Mouse (Mus musculus) liver, embryonic 15.5 days (tissue): ENCODE measurements around the gene Galnt6. TPM values are rescaled to one million over a fixed set of nuclear protein-coding genes. Genes with fewer than 3 reads are reported as not detected.

Experiments used
- ATAC-seq: fragments of 200-750 bp; cut with Nextera tagmentation; 2 replicates; pipeline ENCODE4 v1.8.0; 2017; ENCODE audit warnings: moderate number of reproducible peaks, mild to moderate bottlenecking, moderate library complexity; ENCODE audit not compliant: insufficient read depth
- H3K27ac ChIP-seq: fragments of 300-500 bp; sonication (generic); replicated peaks from 2 replicates; pipeline ENCODE4 v1.5.1; 2015; ENCODE audit warnings: mild to moderate bottlenecking, inconsistent platforms
- H3K27me3 ChIP-seq: fragments of 300-500 bp; sonication (generic); 2 replicates; pipeline ENCODE4 v1.6.1; 2015; ENCODE audit warnings: mild to moderate bottlenecking, inconsistent platforms
- H3K36me3 ChIP-seq: fragments of 300-500 bp; sonication (generic); replicated peaks from 2 replicates; pipeline ENCODE4 v1.6.1; 2015; ENCODE audit warnings: moderate library complexity, mild to moderate bottlenecking, inconsistent platforms
- H3K4me1 ChIP-seq: fragments of 300-500 bp; sonication (generic); replicated peaks from 2 replicates; pipeline ENCODE4 v1.6.1; 2015; ENCODE audit warnings: inconsistent platforms
- H3K4me2 ChIP-seq: fragments of 300-500 bp; sonication (generic); 2 replicates; pipeline ENCODE4 v1.6.1; 2015; ENCODE audit warnings: moderate library complexity, mild to moderate bottlenecking, inconsistent platforms
- H3K4me3 ChIP-seq: fragments of 300-500 bp; sonication (generic); replicated peaks from 2 replicates; pipeline ENCODE4 v1.5.1; 2015; ENCODE audit warnings: mild to moderate bottlenecking, inconsistent platforms
- H3K9ac ChIP-seq: fragments of 300-500 bp; sonication (generic); 2 replicates; pipeline ENCODE4 v1.6.1; 2015; ENCODE audit warnings: moderate library complexity, mild to moderate bottlenecking, inconsistent platforms
- H3K9me3 ChIP-seq: fragments of 300-500 bp; sonication (generic); replicated peaks from 2 replicates; pipeline ENCODE4 v1.6.1; 2016; ENCODE audit warnings: inconsistent platforms
- WGBS: fragments of 180-500 bp; shearing (Covaris S2); methylation state at CpG from one replicate; pipeline ENCODE4 v1.1.7; 2015; ENCODE audit warnings: mixed read lengths; ENCODE audit not compliant: insufficient replicate concordance; 5-methylcytosine and 5-hydroxymethylcytosine counted together
- polyA plus RNA-seq: library from polyadenylated mRNA; unstranded; fragments of >200 nt; fragmentation: Nextera tagmentation; extraction: Ambion mirVana; gene quantifications from 2 replicates; pipeline ENCODE4 v1.2.1, GENCODE M21; 2015

Galnt6 gene
- polyA plus RNA-seq, 1 experiment from 2014 or later: 1.2 TPM

- no peak overlapping the region for H3K4me3 ChIP-seq
- H3K27me3 ChIP-seq: peaks cover 51% of the 10 kb centered on the region
- H3K4me2 ChIP-seq: no peak overlapping the region
- H3K9me3 ChIP-seq: no peaks in the 10 kb centered on the region
- H3K36me3 ChIP-seq: no peaks in the 10 kb centered on the region
- peaks cover 36% of the 10 kb centered on the region for H3K4me1 ChIP-seq
- no peak overlapping the region for H3K27ac ChIP-seq
- 63% methylated on average over 5 of the region's 5 CpGs for WGBS
- ATAC-seq: no peak
- H3K9ac ChIP-seq: no peak overlapping the region
These were observed 23.9 kb upstream of the Galnt6 start for GRCm38 (mm10) chr15:100753045-100753444.

GRCm38 (mm10) chr15:100752439-100752838, 23.3 kb upstream of the Galnt6 start:
- no peak overlapping the region for H3K4me3 ChIP-seq
- no peaks in the 10 kb centered on the region for H3K9me3 ChIP-seq
- no peak overlapping the region for H3K4me2 ChIP-seq
- H3K27ac ChIP-seq: no peak overlapping the region
- H3K27me3 ChIP-seq: peaks cover 46% of the 10 kb centered on the region
- no peak overlapping the region for H3K9ac ChIP-seq
- H3K4me1 ChIP-seq: peaks cover 39% of the 10 kb centered on the region
- H3K36me3 ChIP-seq: no peaks in the 10 kb centered on the region
- WGBS: 60% methylated on average over 2 of the region's 2 CpGs
- ATAC-seq: no peak

DNA sequence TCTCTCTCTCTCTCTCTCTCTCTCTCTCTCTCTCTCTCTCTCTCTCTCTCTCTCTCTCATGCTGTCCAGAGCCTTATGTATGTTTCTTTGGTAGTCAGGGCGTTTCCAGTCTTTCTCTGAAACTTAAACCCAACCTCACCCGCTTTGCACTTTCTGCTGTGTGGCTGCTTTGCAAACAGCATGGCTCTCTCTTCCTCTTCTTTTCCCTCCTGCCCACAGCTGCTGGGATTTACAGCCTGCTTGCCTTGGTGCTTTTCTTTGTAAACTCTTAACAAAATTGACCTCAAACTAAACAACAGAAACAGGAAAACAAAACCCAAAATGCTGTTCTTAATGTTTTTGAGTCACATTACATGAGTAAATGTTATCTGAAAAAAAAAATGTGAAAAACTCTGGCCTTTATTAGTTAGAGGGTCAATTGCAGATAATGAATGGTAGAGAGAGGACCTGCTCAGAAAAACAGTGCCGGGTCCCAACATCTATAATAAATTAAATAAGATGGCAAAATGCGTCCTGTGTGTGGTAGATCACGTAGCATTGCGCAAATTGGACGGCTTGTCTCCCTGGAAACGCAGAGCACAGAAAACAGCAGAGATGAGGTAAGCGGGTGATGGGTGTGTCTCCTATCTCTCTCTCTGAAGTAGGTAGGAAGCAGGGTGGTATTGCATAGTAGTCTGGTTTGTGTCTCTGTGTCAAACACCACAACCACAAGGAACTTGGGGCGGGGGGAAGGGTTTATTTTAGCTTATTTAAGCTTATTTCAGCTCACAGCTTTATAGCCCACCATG, 20.8 kb upstream of the Galnt6 start:
- H3K9me3 ChIP-seq: no peaks in the 10 kb centered on the region
- H3K9ac ChIP-seq: no peak overlapping the region
- peaks cover 32% of the 10 kb centered on the region for H3K27me3 ChIP-seq
- H3K4me3 ChIP-seq: no peak overlapping the region
- peak overlapping the region; percentile 38 for H3K4me2 ChIP-seq
- no peaks in the 10 kb centered on the region for H3K36me3 ChIP-seq
- H3K4me1 ChIP-seq: peaks cover 54% of the 10 kb centered on the region
- peak overlapping the region; percentile 41; the same call in 1 of the 2 replicates for H3K27ac ChIP-seq
- ATAC-seq: no peak
- WGBS: 35% methylated on average over 10 of the region's 10 CpGs

DNA sequence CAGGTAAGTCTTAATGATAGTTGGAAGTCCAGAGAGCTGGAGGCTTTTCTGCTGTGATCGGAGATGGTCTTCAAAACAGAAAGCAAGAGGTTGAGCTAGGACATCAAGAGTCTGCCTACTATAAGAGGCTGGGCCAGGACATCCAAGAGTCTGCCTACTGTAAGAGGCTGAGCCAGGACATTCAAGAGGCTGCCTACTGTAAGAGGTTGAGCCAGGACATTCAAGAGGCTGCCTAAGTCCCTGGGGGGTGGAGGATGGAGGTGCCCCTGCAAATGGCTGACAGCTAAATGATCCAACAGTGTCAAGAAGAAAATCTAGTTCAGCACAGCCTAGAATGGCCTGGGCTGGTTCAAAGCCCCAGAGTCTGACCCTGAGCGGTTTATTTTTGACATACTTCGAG, 19.4 kb upstream of the Galnt6 start:
- no peaks in the 10 kb centered on the region for H3K9me3 ChIP-seq
- ATAC-seq: no peak
- no peak overlapping the region for H3K9ac ChIP-seq
- H3K4me1 ChIP-seq: peaks cover 56% of the 10 kb centered on the region
- 75% methylated on average over 3 of the region's 3 CpGs for WGBS
- peak overlapping the region; percentile 88 for H3K27ac ChIP-seq
- no peaks in the 10 kb centered on the region for H3K36me3 ChIP-seq
- peak overlapping the region; percentile 89; the same call in 1 of the 2 replicates for H3K4me2 ChIP-seq
- no peak overlapping the region for H3K4me3 ChIP-seq
- H3K27me3 ChIP-seq: peaks cover 18% of the 10 kb centered on the region

DNA sequence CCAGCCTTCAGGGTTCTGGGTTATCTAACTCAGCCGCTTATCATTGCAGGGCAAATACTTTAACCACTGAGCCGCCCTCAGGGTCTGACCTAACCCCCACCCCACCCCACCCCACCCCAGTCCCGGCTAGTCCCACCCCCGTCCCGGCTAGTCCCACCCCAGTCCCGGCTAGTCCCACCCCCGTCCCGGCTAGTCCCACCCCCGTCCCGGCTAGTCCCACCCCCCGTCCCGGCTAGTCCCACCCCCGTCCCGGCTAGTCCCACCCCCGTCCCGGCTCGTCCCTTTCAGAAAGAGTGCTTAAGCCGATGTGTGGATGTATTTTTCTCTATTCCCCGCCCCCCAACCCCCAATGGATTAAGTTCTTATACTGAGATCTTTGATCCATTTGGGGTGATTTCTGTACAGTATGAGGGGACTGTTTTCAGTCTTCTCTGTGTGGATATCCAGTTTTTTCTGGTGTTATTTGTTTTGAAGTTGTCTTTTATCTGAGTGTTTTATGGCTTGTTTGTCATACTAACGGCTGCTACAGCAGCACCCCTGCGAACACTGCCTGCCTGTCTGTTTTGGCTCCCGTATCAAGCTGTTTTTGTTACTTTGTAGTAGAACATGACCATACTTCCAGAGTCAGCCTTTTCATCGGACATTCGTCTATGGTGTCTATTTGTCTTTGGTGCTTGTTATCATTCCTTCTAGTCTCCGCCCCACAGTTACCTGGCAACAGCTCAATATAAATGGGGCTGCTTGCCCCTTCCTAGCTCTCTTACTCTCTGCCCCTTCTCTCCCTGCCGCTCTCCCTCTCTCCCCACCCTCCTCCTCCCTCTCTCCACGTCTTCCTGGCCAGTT, 18.2 kb upstream of the Galnt6 start:
- H3K4me2 ChIP-seq: peak overlapping the region; percentile 89
- ATAC-seq: peak; percentile 97
- peak overlapping the region; percentile 57 for H3K9ac ChIP-seq
- H3K36me3 ChIP-seq: no peaks in the 10 kb centered on the region
- H3K9me3 ChIP-seq: no peaks in the 10 kb centered on the region
- 0 out of 2 replicates have a peak, but pooled peaks cover 7% of the 10 kb centered on the region for H3K27me3 ChIP-seq
- H3K4me1 ChIP-seq: peaks cover 56% of the 10 kb centered on the region
- H3K27ac ChIP-seq: peak overlapping the region; percentile 88
- peak overlapping the region; percentile 55 for H3K4me3 ChIP-seq
- WGBS: 3% methylated on average over 27 of the region's 27 CpGs

DNA sequence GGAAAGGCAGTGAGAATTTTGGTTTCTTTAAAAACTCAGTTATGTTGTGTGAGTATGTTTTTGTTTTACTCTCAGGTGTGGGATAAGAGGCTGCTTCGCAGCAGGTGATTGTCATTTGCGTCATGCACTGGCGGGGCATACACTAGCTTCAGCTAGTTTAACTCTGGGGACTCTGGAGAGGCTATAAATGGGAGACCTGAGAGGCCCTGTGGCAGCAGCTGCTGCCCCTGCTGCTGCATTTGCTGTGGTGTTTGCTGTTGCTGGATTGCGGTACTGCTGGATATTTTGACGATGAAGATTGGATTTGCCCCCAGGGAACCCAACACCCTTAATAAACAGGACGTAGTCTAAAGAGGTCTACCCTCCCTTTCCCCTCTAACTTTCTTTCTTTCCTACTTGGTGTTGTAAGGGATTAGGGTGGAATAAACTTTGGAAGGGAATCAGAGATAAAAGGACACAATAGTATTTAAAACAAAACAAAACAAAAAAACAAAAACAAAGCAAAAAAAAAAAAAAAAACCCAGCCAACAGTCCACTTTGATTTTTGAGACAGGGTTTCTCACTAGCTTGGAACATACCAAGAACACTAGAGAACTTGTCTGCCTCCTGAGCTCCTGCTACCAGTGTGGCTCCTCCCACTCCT, 17.4 kb upstream of the Galnt6 start:
- WGBS: 28% methylated on average over 6 of the region's 6 CpGs
- Histone ChIP-seq H3K4me2 (peak overlapping the region; percentile 89), H3K4me1 (peaks cover 56% of the 10 kb centered on the region), H3K9ac (peak overlapping the region; percentile 45), H3K4me3 (peak overlapping the region; percentile 55), H3K27ac (peak overlapping the region; percentile 85), H3K36me3 (no peaks in the 10 kb centered on the region), H3K9me3 (no peaks in the 10 kb centered on the region), H3K27me3 (no peaks in the 10 kb centered on the region)
- ATAC-seq: peak; percentile 18; the same call in 1 of the 2 replicates

- Histone ChIP-seq H3K4me3 (no peak overlapping the region), H3K9me3 (no peaks in the 10 kb centered on the region), H3K4me2 (no peak overlapping the region), H3K27me3 (no peaks in the 10 kb centered on the region), H3K4me1 (peaks cover 45% of the 10 kb centered on the region), H3K36me3 (no peaks in the 10 kb centered on the region), H3K27ac (no peak overlapping the region), H3K9ac (no peak overlapping the region)
- no peak for ATAC-seq
- WGBS: 79% methylated on average over 6 of the region's 6 CpGs
These were observed 14.1 kb upstream of the Galnt6 start for GRCm38 (mm10) chr15:100743238-100743637.

DNA sequence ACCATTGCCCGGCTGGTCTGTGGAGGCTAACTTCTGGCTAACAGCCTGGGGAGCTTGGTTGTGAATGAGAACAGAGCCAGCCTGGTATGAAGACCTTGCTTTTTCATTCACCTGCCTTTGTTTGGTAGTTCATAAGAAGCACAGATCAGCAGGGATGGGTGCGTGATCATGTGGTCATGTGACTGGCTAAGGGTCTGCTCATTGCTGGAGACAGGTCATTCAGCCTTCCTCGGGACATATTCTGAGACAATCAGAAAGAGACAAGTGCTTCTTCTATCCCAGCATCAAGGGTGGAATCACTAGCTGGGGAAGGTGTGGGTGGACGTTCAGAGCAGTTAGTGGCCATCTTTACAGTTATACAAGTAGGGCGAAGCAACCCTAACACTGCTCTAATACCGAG, 10.3 kb upstream of the Galnt6 start:
- Histone ChIP-seq H3K27ac (peak overlapping the region; percentile 87; the same call in 1 of the 2 replicates), H3K27me3 (no peaks in the 10 kb centered on the region), H3K4me2 (no peak overlapping the region), H3K9ac (no peak overlapping the region), H3K4me3 (no peak overlapping the region), H3K36me3 (no peaks in the 10 kb centered on the region), H3K9me3 (no peaks in the 10 kb centered on the region), H3K4me1 (peaks cover 39% of the 10 kb centered on the region)
- WGBS: 76% methylated on average over 6 of the region's 6 CpGs
- no peak for ATAC-seq

GRCm38 (mm10) chr15:100738351-100738781, 9.2 kb upstream of the Galnt6 start:
- H3K36me3 ChIP-seq: no peaks in the 10 kb centered on the region
- no peaks in the 10 kb centered on the region for H3K9me3 ChIP-seq
- ATAC-seq: peak; percentile 88
- no peaks in the 10 kb centered on the region for H3K27me3 ChIP-seq
- H3K4me1 ChIP-seq: peaks cover 42% of the 10 kb centered on the region
- peak overlapping the region; percentile 65 for H3K4me2 ChIP-seq
- H3K9ac ChIP-seq: peak overlapping the region; percentile 31; the same call in 1 of the 2 replicates
- WGBS: 15% methylated on average over 7 of the region's 7 CpGs
- 0 out of 2 replicates have a peak overlapping the region, but pooled peaks have one; percentile 12 for H3K4me3 ChIP-seq
- peak overlapping the region; percentile 87 for H3K27ac ChIP-seq

DNA sequence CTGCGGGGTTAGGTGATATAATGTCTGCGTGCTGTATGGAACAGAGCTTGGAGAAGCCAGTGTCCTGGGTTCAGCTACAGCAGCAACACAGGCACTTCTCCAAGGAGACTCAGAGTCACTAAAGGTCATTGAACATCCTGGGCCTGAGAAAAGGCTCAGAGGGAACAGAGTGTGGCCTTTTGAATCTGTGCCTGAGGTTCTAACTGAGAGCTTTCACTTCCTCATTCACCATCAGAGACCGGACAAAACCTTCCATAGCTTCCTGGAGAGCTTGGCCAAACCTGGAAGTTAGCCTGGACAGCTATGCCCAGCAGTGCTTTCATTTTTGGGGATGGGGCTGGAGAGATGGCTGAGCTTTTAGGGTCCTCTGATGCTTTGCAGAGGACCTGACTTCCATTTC, 8.5 kb upstream of the Galnt6 start:
- 66% methylated on average over 3 of the region's 3 CpGs for WGBS
- Histone ChIP-seq H3K4me2 (peak overlapping the region; percentile 65), H3K36me3 (no peaks in the 10 kb centered on the region), H3K4me3 (no peak overlapping the region), H3K9me3 (no peaks in the 10 kb centered on the region), H3K27ac (peak overlapping the region; percentile 87), H3K4me1 (peaks cover 47% of the 10 kb centered on the region), H3K9ac (peak overlapping the region; percentile 31; the same call in 1 of the 2 replicates), H3K27me3 (peaks cover 6% of the 10 kb centered on the region)
- no peak for ATAC-seq

DNA sequence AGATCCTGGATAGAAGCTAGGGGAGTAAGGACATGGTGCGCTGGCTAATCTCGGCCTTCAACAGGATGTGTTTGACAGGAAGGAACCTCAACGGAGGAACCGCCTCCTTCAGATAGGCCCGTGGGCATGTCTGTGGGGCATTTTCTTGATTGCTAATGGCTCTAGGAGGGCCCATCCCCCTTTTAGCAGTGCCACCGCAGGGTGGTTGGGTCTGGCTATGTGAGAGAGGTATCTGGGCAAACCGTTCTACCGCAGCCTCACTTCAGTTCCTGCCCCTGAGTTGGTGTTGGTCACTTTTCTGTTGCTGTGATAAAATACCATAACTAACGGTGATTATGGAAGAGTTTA, 6.8 kb upstream of the Galnt6 start:
- H3K27ac ChIP-seq: no peak overlapping the region; the same call in 1 of the 2 replicates
- peak overlapping the region; percentile 30 for H3K4me2 ChIP-seq
- H3K36me3 ChIP-seq: no peaks in the 10 kb centered on the region
- no peaks in the 10 kb centered on the region for H3K9me3 ChIP-seq
- H3K27me3 ChIP-seq: peaks cover 24% of the 10 kb centered on the region
- no peak overlapping the region for H3K4me3 ChIP-seq
- ATAC-seq: no peak
- peaks cover 50% of the 10 kb centered on the region for H3K4me1 ChIP-seq
- no peak overlapping the region for H3K9ac ChIP-seq
- WGBS: 26% methylated on average over 9 of the region's 9 CpGs
